Mouse (Mus musculus): ENCODE measurements around the gene Rdh16. TPM values are rescaled to one million over a fixed set of nuclear protein-coding genes. Genes with fewer than 3 reads are reported as not detected.

The Rdh16 gene
- total and polyA plus RNA-seq, 2 experiments from 2014 or later = 0.07 TPM; not detected in 1

DNA sequence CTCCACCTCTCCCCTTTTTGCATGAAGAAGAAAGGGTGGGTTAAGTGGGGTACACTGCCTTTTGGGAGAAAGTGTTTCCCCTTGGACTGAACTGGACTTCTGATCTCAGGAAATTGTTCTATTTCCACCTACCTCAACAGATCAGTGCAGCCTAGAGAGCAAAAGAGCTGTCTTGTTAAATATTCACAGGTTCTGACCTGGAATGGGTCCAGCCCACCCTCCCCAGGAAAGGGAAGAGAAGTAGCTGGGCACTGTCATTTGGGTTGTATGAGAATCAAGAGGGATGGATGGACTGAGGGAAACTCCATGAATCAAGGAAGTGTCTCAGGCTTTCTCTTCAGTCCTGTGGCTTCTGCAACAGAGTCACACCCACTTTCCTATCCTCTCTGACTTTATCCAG is 64.0 kb downstream of the Rdh16 start:
- no peak for TF ChIP-seq CTCF (IDR thresholded peaks at IDR 0.05; ENCODE audit: low read depth)
- Histone ChIP-seq H3K4me2 (ENCODE audit: low read depth) (no peak overlapping the region), H3K36me3 (ENCODE audit: insufficient read depth) (no peaks in the 10 kb centered on the region), H3K9ac (no peak overlapping the region), H3K27ac (ENCODE audit: low read depth, low read length) (no peak overlapping the region), H3K27me3 (ENCODE audit: insufficient read depth, low read length) (no peaks in the 10 kb centered on the region), H3K9me3 (ENCODE audit: low read length) (no peaks in the 10 kb centered on the region), H3K4me3 (ENCODE audit: low read depth, low read length) (no peak overlapping the region), H3K4me1 (ENCODE audit: insufficient read depth) (no peaks in the 10 kb centered on the region)
- DNase-seq (no peak), ATAC-seq (no peak)

DNA sequence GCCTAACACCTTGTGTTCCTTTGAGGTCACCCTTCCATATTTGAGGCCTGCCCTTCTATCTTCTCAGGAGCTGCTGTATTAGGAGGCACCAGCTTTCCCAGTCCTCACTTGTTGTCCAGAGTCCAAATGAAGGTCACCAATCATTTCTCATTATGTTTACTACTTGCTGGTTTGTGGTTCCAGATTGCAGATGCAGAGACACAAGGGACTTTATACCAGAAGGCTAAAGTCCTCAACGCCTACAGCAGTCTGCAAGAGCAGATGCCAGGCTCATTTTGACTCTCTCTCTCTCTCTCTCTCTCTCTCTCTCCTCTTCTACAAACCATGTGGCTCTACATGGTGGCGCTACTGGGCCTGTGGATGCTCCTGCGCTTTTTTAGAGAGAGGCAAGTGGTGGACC is 65.3 kb downstream of the Rdh16 start, which contains the start of gene Rdh16f2:
TSS of gene Rdh16f2 (plus strand) at position 243 of the 400 bp plus-strand sequence.
- H3K27ac ChIP-seq (ENCODE audit: low read depth, low read length) = no peak within 1 kb of the TSS
- H3K9ac ChIP-seq = no peak within 1 kb of the TSS
- 82% methylated on average over 3 of the region's 3 CpGs for WGBS
- ATAC-seq (no peak), DNase-seq (no peak)
- H3K4me3 ChIP-seq (ENCODE audit: low read depth, low read length) = no peak within 1 kb of the TSS
- no peaks in the 10 kb centered on the region for H3K36me3 ChIP-seq (ENCODE audit: insufficient read depth)
- TF ChIP-seq CTCF (IDR thresholded peaks at IDR 0.05; ENCODE audit: low read depth) = no peak
- no peaks in the 10 kb centered on the region for H3K27me3 ChIP-seq (ENCODE audit: insufficient read depth, low read length)
- no peaks in the 10 kb centered on the region for H3K4me1 ChIP-seq (ENCODE audit: insufficient read depth)
- no peak within 1 kb of the TSS for H3K4me2 ChIP-seq (ENCODE audit: low read depth)
- no peaks in the 10 kb centered on the region for H3K9me3 ChIP-seq (ENCODE audit: low read length)

DNA sequence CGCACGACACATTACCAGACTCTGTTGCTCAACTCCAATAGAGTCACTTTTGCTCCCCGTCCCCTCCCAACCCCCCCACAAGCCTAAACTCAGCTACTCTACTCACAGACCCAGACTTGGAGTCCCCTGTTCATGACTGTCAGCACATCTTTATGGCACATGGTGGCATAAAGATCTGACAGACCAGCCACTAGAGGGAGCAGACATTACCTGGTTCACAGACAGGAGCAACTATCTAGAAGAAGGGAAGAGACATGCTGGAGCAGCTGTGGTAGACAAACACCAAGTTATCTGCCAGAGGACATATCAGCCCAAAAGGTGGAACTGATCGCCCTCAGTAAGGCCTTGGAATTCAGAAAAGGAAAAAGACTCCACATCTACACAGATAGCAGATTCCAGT is 71.5 kb downstream of the Rdh16 start:
- no peaks in the 10 kb centered on the region for H3K36me3 ChIP-seq (ENCODE audit: insufficient read depth)
- no peak overlapping the region for H3K4me2 ChIP-seq (ENCODE audit: low read depth)
- TF ChIP-seq CTCF (IDR thresholded peaks at IDR 0.05; ENCODE audit: low read depth) = no peak
- H3K27ac ChIP-seq (ENCODE audit: low read depth, low read length) = no peak overlapping the region
- H3K4me3 ChIP-seq (ENCODE audit: low read depth, low read length) = no peak overlapping the region
- no peaks in the 10 kb centered on the region for H3K9me3 ChIP-seq (ENCODE audit: low read length)
- H3K9ac ChIP-seq = no peak overlapping the region
- no peaks in the 10 kb centered on the region for H3K4me1 ChIP-seq (ENCODE audit: insufficient read depth)
- H3K27me3 ChIP-seq (ENCODE audit: insufficient read depth, low read length) = no peaks in the 10 kb centered on the region
- 75% methylated on average over 4 of the region's 4 CpGs for WGBS
- ATAC-seq (no peak), DNase-seq (no peak)

DNA sequence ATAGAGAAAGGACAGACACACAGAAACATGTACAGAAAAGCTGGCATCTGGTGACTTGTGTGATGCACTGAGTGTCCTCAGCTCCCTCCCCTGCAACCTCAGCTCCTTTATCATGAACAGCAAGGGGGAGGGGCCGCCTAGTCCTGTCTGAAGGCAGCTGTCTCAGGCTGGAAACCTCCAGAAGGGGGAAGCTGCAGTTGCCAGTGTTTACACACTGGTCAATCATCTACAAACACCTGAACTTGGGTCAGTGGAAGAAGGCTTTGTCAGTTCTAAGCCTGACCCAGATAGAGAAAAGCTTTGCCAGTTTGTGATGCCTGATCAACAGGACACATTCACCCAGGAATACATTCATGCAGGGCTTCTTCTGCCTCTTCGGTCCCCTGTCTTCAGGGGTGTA is 76.7 kb downstream of the Rdh16 start:
- TF ChIP-seq CTCF (IDR thresholded peaks at IDR 0.05; ENCODE audit: low read depth) = no peak
- no peak overlapping the region for H3K9ac ChIP-seq
- H3K4me1 ChIP-seq (ENCODE audit: insufficient read depth) = no peaks in the 10 kb centered on the region
- no peak for ATAC-seq
- H3K27ac ChIP-seq (ENCODE audit: low read depth, low read length) = no peak overlapping the region
- no peak overlapping the region for H3K4me2 ChIP-seq (ENCODE audit: low read depth)
- 49% methylated on average over 2 of the region's 2 CpGs for WGBS
- H3K36me3 ChIP-seq (ENCODE audit: insufficient read depth) = no peaks in the 10 kb centered on the region
- DNase-seq = no peak
- no peaks in the 10 kb centered on the region for H3K9me3 ChIP-seq (ENCODE audit: low read length)
- no peak overlapping the region for H3K4me3 ChIP-seq (ENCODE audit: low read depth, low read length)
- no peaks in the 10 kb centered on the region for H3K27me3 ChIP-seq (ENCODE audit: insufficient read depth, low read length)

DNA sequence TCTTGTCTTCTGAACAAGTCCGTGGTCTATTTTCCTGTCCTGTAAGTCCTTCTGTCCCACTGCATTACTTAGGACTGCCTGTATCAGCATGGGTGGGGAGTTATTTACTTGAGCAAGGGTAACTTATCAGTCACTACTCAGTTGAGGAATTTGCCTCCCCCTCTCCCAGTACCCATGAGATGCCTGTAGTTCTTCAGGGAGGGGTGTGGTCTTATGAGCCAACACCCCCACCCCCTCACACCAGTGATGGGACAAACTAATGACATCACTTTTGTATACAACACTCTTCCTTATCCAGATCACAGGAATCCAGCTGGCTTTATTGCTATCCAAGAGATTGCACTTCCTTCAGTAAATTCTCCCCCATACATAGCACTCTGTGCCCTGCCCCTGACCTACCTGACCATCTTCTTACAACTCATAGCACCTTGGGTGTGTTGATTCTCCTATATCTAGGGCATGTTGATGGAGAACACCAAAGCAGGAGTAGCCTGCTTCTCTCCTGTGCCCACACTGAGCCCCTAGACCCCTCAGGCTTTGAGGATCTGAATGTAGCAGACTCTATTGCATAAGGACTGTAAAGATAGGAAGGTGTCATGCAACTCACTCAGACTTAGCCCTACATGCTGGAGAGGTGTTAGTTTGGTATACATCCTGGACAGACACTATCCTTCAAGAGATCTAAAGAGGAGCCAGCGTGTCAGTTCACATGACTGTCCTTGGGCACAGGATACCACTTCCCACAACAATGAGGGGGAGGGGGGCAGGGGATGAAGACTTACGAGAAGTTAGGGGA is 77.5 kb downstream of the Rdh16 start:
- Histone ChIP-seq H3K4me2 (ENCODE audit: low read depth) (no peak overlapping the region), H3K4me1 (ENCODE audit: insufficient read depth) (no peaks in the 10 kb centered on the region), H3K4me3 (ENCODE audit: low read depth, low read length) (no peak overlapping the region), H3K9me3 (ENCODE audit: low read length) (no peaks in the 10 kb centered on the region), H3K36me3 (ENCODE audit: insufficient read depth) (no peaks in the 10 kb centered on the region), H3K27me3 (ENCODE audit: insufficient read depth, low read length) (no peaks in the 10 kb centered on the region), H3K27ac (ENCODE audit: low read depth, low read length) (no peak overlapping the region), H3K9ac (no peak overlapping the region)
- no peak for TF ChIP-seq CTCF (IDR thresholded peaks at IDR 0.05; ENCODE audit: low read depth)
- no peak for ATAC-seq
- no peak for DNase-seq
- WGBS = 76% methylated on average over 3 of the region's 3 CpGs

DNA sequence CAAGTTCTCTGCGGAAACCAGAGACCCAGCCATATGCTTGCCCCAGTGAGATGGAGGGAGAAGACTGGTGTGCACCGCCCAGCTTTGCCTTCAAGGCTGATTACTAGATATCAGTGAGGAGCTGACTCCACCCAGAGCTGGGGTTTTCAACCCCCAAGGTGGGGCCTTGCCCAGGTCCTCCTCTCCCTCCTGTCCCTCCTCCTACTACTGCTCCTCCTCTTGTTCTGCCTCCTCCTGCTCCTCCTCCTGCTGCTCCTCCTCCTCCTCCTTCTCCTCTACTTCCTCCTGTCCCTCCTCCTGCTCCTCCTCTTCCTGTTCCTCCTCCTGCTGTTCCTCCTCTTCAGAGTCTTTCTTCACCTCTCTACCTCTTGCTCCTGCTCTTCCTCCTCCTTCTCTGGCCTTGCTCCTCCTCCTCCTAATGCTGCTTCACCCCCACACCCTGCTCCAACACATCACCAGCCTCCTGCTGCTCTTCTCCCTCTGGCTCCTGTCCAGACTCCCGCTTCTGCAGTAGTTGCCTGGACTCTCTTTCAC is 78.3 kb downstream of the Rdh16 start:
- H3K4me1 ChIP-seq (ENCODE audit: insufficient read depth) = no peaks in the 10 kb centered on the region
- ATAC-seq (no peak), DNase-seq (no peak)
- no peak for TF ChIP-seq CTCF (IDR thresholded peaks at IDR 0.05; ENCODE audit: low read depth)
- no peak overlapping the region for H3K4me3 ChIP-seq (ENCODE audit: low read depth, low read length)
- no peaks in the 10 kb centered on the region for H3K9me3 ChIP-seq (ENCODE audit: low read length)
- H3K27ac ChIP-seq (ENCODE audit: low read depth, low read length) = no peak overlapping the region
- 88% methylated on average over 3 of the region's 3 CpGs for WGBS
- H3K9ac ChIP-seq = no peak overlapping the region
- no peak overlapping the region for H3K4me2 ChIP-seq (ENCODE audit: low read depth)
- H3K27me3 ChIP-seq (ENCODE audit: insufficient read depth, low read length) = no peaks in the 10 kb centered on the region
- H3K36me3 ChIP-seq (ENCODE audit: insufficient read depth) = no peaks in the 10 kb centered on the region

DNA sequence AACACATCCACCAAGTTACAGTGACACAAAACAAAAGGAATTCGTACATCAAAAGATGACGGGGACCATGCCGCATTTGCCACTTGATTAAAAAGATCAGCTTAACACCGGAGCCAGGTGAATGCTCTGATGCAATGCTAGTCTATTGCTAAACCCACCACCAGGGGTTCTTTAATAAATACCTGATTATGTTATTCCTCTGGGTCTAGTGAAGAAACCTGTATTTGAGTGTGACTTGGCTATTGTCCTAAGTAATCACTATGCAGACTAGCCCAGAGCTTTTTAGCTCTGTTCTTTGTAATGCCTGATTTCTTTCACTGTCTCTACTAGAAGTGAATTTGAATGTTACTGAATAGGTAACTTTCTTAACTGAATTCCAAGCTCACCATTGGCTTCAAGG is 80.1 kb downstream of the Rdh16 start:
- H3K4me1 ChIP-seq (ENCODE audit: insufficient read depth) = no peaks in the 10 kb centered on the region
- no peak overlapping the region for H3K27ac ChIP-seq (ENCODE audit: low read depth, low read length)
- no peak for TF ChIP-seq CTCF (IDR thresholded peaks at IDR 0.05; ENCODE audit: low read depth)
- no peak overlapping the region for H3K9ac ChIP-seq
- no peaks in the 10 kb centered on the region for H3K9me3 ChIP-seq (ENCODE audit: low read length)
- H3K27me3 ChIP-seq (ENCODE audit: insufficient read depth, low read length) = no peaks in the 10 kb centered on the region
- no peak overlapping the region for H3K4me3 ChIP-seq (ENCODE audit: low read depth, low read length)
- ATAC-seq (no peak), DNase-seq (no peak)
- no peak overlapping the region for H3K4me2 ChIP-seq (ENCODE audit: low read depth)
- WGBS = 80% methylated on average over 4 of the region's 4 CpGs
- no peaks in the 10 kb centered on the region for H3K36me3 ChIP-seq (ENCODE audit: insufficient read depth)

All from forebrain, postnatal 0 days (tissue).